Mouse (Mus musculus) bone marrow macrophage, adult 2 months (primary cell): ENCODE measurements at regions not wholly inside any gene's neighbourhood (a gene's known extent, or its start where the extent isn't known, plus 50 kb on each side); places are given as distances from the start of the nearest gene placed in this dataset.

Experiments used
- CTCF ChIP-seq: IDR thresholded peaks from 2 replicates; pipeline ENCODE4 v1.5.1; 2012; ENCODE audit warnings: low read depth, mild to moderate bottlenecking, low read length, moderate library complexity
- POLR2A ChIP-seq: IDR thresholded peaks from 2 replicates; pipeline ENCODE4 v1.6.1; 2012; ENCODE audit warnings: mild to moderate bottlenecking, low read depth, low read length, borderline replicate concordance

GRCm38 (mm10) chr13:103589646-103590045 lies 184.8 kb downstream of the Srek1 start:
- TF ChIP-seq CTCF (no peak), POLR2A (no peak)
